Mouse (Mus musculus): ENCODE results near the gene Lin52.

- TF ChIP-seq TAL1 (IDR thresholded peaks at IDR 0.05; ENCODE audit: low read length) (no peak), GATA1 (IDR thresholded peaks at IDR 0.05; ENCODE audit: low read length) (no peak)
These were observed 120.5 kb downstream of the Lin52 start for GRCm38 (mm10) chr12:84571466-84572340.

Data from erythroblast, embryonic 14.5 days (primary cell).